Mouse (Mus musculus): ENCODE measurements around the gene Tmem254b.
"Not testable (repeated sequence)": the region's sequence is repeated elsewhere in the genome, so short reads cannot be mapped to it uniquely, and the experiment has no call there.

DNA sequence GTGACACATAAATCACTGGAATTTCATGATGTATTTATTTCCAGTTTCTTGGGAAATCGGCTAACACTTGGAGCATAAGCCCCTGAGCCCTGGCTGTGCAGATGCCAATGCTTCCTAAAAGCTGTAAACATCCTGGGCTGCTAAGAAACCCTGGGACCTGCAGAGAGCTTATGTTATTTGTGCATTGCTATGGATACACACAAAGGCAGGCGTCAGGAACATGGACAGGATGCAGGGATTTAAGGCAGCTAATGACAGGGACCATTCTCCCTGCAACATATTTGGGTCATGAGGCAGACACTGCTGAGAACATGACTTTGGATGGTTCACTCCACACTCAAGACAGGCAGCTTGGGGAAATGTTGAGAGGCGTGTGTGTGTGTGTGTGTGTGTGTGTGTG is 9.0 kb downstream of the Tmem254b start:
- TF ChIP-seq CTCF (IDR thresholded peaks at IDR 0.05; ENCODE audit: borderline replicate concordance, extremely low read depth, insufficient read depth, insufficient read length); POLR2A (IDR thresholded peaks at IDR 0.05; ENCODE audit: borderline replicate concordance, extremely low read depth, insufficient read depth, insufficient read length, poor library complexity, severe bottlenecking): not testable (repeated sequence)
